Mouse (Mus musculus) forebrain, embryonic 11.5 days (tissue): ENCODE data around the gene Capn15. TPM values are rescaled to one million over a fixed set of nuclear protein-coding genes. Genes with fewer than 3 reads are reported as not detected.

ENCODE experiments used
- ATAC-seq: fragments of 200-750 bp; cut with Nextera tagmentation; replicated peaks from 2 replicates; pipeline ENCODE4 v1.8.0; 2017; ENCODE audit warnings: moderate TSS enrichment; ENCODE audit not compliant: low FRiP score
- DNase-seq: peaks from one replicate; pipeline ENCODE4 v3.0.0-alpha.2; 2017; ENCODE audit warnings: low spot score
- H3K27ac ChIP-seq: fragments of 300-500 bp; sonication (generic); 2 replicates; pipeline ENCODE4 v1.5.1; 2014; ENCODE audit warnings: low read depth, low read length
- H3K27me3 ChIP-seq: fragments of 300-500 bp; sonication (generic); 2 replicates; pipeline ENCODE4 v1.6.1; 2014; ENCODE audit warnings: mild to moderate bottlenecking, low read length, mixed read lengths; ENCODE audit not compliant: control insufficient read depth, insufficient read depth
- H3K36me3 ChIP-seq: fragments of 300-500 bp; sonication (generic); 2 replicates; pipeline ENCODE4 v1.6.1; 2014; ENCODE audit warnings: mild to moderate bottlenecking, low read length, moderate library complexity, mixed read lengths; ENCODE audit not compliant: control insufficient read depth, insufficient read depth
- H3K4me1 ChIP-seq: fragments of 300-500 bp; sonication (generic); replicated peaks from 2 replicates; pipeline ENCODE4 v1.6.1; 2014; ENCODE audit warnings: low read length, mixed read lengths; ENCODE audit not compliant: control insufficient read depth, insufficient read depth
- H3K4me2 ChIP-seq: fragments of 300-500 bp; sonication (generic); 2 replicates; pipeline ENCODE4 v1.6.1; 2014; ENCODE audit warnings: low read depth, mild to moderate bottlenecking, low read length, moderate library complexity, mixed read lengths; ENCODE audit not compliant: severe bottlenecking
- H3K4me3 ChIP-seq: fragments of 300-500 bp; sonication (generic); 2 replicates; pipeline ENCODE4 v1.5.1; 2014; ENCODE audit warnings: low read depth, low read length
- H3K9ac ChIP-seq: fragments of 300-500 bp; sonication (generic); 2 replicates; pipeline ENCODE4 v1.6.1; 2014; ENCODE audit warnings: low read length
- H3K9me3 ChIP-seq: fragments of 300-500 bp; sonication (generic); 2 replicates; pipeline ENCODE4 v1.6.1; 2016; ENCODE audit warnings: low read length, mixed read lengths; ENCODE audit not compliant: control insufficient read depth
- WGBS: fragments of 180-500 bp; shearing (Covaris S2); extraction: QIAGEN DNeasy Blood & Tissue Kit; methylation state at CpG from one replicate; pipeline ENCODE4 v1.1.7; 2014; 5-methylcytosine and 5-hydroxymethylcytosine counted together
- polyA plus RNA-seq: library from polyadenylated mRNA; unstranded; fragments of >200 nt; fragmentation: Nextera tagmentation; extraction: Ambion mirVana; gene quantifications from 2 replicates; pipeline ENCODE4 v1.2.1, GENCODE M21; 2014

Gene Capn15
- polyA plus RNA-seq, 1 experiment from 2014 or later = 33.1 TPM

DNA sequence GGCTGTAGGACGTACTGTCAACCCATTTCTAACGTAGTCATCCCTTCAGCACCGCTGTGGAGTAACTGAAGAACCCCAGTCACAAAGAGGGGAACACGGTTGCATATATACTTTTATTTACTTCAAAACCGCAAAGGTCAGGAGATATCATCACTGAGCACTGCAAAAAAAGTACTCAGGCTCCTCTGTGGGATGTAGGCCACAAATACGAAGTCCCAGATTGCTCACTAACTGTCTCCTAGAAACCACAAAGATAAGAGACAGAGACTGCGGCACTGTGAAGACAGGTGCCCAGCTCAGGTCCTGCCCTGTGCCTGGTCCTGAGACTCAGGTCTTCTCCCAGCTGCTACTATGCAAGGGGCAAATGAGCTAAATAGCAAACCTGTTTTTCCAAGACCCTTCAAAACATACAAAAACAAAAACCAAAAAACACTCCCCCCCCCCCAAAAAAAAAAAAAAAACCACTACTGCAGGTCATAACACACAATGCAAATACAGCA is 35.3 kb upstream of the Capn15 start:
- no peak overlapping the region for H3K4me3 ChIP-seq
- 0 out of 2 replicates have a peak, but pooled peaks cover 2% of the 10 kb centered on the region for H3K36me3 ChIP-seq
- DNase-seq (no peak), ATAC-seq (no peak)
- H3K9me3 ChIP-seq = no peaks in the 10 kb centered on the region
- 91% methylated on average over 7 of the region's 7 CpGs for WGBS
- H3K27ac ChIP-seq = no peak overlapping the region
- no peak overlapping the region for H3K9ac ChIP-seq
- no peaks in the 10 kb centered on the region for H3K4me1 ChIP-seq
- H3K27me3 ChIP-seq = no peaks in the 10 kb centered on the region
- no peak overlapping the region for H3K4me2 ChIP-seq

DNA sequence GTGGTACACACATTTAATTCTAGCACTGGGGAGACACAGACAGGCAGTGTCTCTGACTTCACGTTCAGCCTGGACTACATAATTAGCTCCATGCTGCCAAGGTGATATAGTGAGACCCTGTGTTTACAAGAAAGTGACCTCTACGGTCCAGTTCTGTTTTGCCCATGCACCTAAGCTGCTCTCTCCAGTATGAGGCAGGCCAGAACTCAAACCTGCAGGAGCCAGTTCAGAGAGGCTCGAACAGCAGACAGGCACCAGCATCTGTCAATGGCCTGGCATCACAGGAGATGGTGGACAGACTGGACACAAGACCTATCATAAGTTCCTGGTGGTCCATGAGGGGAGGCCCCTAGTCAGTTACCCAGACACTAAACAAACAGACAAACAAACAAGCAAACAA is 32.8 kb upstream of the Capn15 start:
- Histone ChIP-seq H3K27me3 (no peaks in the 10 kb centered on the region), H3K4me2 (no peak overlapping the region), H3K4me3 (no peak overlapping the region), H3K36me3 (no peaks in the 10 kb centered on the region), H3K4me1 (no peaks in the 10 kb centered on the region), H3K9ac (no peak overlapping the region), H3K9me3 (no peaks in the 10 kb centered on the region), H3K27ac (no peak overlapping the region)
- ATAC-seq (no peak), DNase-seq (no peak)
- WGBS = 83% methylated on average over 3 of the region's 3 CpGs

DNA sequence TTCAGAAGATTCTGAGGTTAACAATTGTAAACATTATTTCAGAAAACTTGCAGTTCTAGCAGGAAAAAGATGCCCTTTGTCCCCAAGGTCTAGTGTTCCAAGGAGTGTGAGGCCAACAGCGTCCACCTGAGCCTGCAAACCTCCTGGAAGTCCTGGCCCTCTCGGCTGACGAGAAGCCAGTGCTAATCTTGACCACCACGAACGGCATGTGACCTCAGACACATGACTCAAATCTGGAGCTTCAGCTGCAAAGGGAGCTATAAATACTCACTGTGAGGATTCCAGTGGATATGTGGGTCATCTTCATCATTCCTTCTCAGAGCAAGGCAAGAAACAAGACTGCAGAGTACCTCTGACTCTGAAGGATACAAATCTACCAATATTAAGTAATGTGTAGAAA is 32.4 kb upstream of the Capn15 start:
- no peak overlapping the region for H3K9ac ChIP-seq
- H3K36me3 ChIP-seq = peaks cover under 1% of the 10 kb centered on the region; the same call in 1 of the 2 replicates
- DNase-seq = no peak
- no peaks in the 10 kb centered on the region for H3K4me1 ChIP-seq
- no peak overlapping the region for H3K4me3 ChIP-seq
- no peak overlapping the region for H3K4me2 ChIP-seq
- no peaks in the 10 kb centered on the region for H3K9me3 ChIP-seq
- no peak for ATAC-seq
- no peaks in the 10 kb centered on the region for H3K27me3 ChIP-seq
- 85% methylated on average over 5 of the region's 5 CpGs for WGBS
- H3K27ac ChIP-seq = no peak overlapping the region

DNA sequence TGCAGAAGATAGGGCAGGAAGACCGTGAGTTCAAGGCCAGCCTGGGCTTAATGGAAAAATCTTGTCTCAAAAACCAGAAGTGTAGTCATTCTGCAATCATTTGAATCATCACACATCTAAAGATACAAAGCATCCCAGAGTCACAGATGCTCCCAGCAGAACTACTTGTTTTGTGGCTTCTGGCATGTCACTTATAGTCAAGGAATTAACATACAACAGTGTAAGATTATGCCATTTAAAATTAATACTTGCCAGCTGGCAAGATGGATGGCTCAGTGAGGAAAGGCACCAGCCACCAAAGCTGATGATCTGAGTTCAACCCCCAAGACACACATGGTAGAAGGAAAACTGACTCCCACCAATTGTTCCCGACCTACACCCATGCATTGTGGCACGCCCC is 31.4 kb upstream of the Capn15 start:
- no peak for DNase-seq
- Histone ChIP-seq H3K27me3 (no peaks in the 10 kb centered on the region), H3K4me2 (no peak overlapping the region), H3K27ac (no peak overlapping the region), H3K9me3 (no peaks in the 10 kb centered on the region), H3K9ac (no peak overlapping the region), H3K36me3 (peaks cover 4% of the 10 kb centered on the region; the same call in 1 of the 2 replicates), H3K4me3 (no peak overlapping the region), H3K4me1 (no peaks in the 10 kb centered on the region)
- ATAC-seq = no peak
- 87% methylated on average over 3 of the region's 3 CpGs for WGBS

DNA sequence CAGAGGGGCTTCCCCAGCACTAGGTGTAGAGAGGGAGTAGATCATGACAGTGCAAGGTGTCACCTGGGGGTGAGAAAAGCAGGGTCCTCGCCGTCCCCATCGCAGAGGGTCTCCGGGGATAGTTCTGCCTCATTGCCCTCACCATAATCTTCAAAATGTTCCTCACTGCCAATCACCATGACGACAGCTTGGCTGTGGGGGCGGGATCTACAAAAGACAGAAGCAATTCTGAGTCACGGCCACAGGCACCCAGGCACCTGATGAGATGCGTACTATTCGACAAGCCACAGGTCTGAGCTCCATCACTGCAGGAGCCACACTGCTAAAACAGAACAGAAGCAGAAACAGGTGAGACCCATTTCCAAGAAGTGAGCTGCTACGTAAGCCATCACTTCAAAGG is 28.1 kb upstream of the Capn15 start:
- Histone ChIP-seq H3K9ac (no peak overlapping the region), H3K4me1 (no peaks in the 10 kb centered on the region), H3K27me3 (no peaks in the 10 kb centered on the region), H3K4me3 (no peak overlapping the region), H3K4me2 (no peak overlapping the region), H3K36me3 (peaks cover 4% of the 10 kb centered on the region; the same call in 1 of the 2 replicates), H3K27ac (no peak overlapping the region), H3K9me3 (no peaks in the 10 kb centered on the region)
- 87% methylated on average over 10 of the region's 10 CpGs for WGBS
- no peak for ATAC-seq
- DNase-seq = no peak

DNA sequence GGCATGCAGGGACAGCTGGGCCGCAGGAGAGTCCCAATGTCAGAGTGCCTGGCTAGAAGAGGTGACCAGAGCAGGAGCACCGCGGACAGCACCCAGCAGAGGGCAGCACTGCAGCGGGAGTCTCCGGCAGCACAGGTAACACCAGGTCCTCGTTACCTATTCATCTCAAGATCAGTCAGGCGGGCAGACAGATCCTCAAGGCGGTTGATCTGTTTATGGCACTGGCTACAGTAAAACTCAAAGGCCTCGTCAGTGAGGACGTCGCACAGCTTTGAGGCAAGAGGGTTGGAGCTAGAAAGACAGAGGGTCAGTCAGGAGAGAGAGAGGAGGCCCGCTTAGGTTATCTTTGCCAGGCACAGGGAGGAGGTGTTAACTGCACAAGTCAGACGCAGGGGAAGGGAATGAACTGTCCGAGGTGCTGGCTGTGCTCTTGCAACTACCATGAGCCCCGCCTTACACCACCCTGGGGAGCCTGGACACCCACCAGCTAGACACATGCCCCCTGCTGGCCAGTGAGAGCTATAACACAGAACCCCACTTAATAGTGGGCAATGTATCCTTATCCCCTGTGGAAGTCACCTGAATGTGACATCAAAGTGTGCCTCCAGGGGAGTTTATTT is 26.4 kb upstream of the Capn15 start:
- no peaks in the 10 kb centered on the region for H3K4me1 ChIP-seq
- no peak overlapping the region for H3K27ac ChIP-seq
- 12% methylated on average over 15 of the region's 15 CpGs for WGBS
- H3K4me2 ChIP-seq = no peak overlapping the region
- H3K9me3 ChIP-seq = no peaks in the 10 kb centered on the region
- H3K4me3 ChIP-seq = no peak overlapping the region
- ATAC-seq = peak; percentile 60; the same call in 1 of the 2 replicates
- H3K9ac ChIP-seq = no peak overlapping the region
- H3K36me3 ChIP-seq = peaks cover 4% of the 10 kb centered on the region; the same call in 1 of the 2 replicates
- H3K27me3 ChIP-seq = no peaks in the 10 kb centered on the region
- DNase-seq = peak; percentile 84

DNA sequence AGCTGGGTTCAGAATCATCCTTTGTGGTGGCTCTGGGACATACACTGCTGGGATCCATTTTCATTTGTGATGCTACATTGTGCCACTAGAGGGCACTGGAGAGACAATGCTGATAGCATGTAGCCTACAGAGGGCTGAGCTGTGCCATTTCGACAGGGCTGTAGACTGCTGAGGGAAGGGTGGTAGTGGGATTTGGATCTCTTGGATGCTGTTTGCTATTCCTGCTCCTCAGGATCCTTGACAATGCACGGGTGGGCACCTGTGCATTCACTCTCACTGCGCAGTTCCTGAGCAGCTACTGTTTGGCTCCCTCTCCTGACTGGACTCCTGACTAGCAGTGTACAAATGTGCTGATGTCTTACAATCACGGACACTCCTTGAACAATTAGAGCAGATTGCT is 23.9 kb upstream of the Capn15 start:
- no peak overlapping the region for H3K9ac ChIP-seq
- ATAC-seq (peak; percentile 69; the same call in 1 of the 2 replicates), DNase-seq (peak; percentile 83)
- H3K27me3 ChIP-seq = no peaks in the 10 kb centered on the region
- 44% methylated on average over 4 of the region's 4 CpGs for WGBS
- no peaks in the 10 kb centered on the region for H3K4me1 ChIP-seq
- H3K4me2 ChIP-seq = no peak overlapping the region
- no peak overlapping the region for H3K27ac ChIP-seq
- H3K4me3 ChIP-seq = no peak overlapping the region
- H3K9me3 ChIP-seq = no peaks in the 10 kb centered on the region
- H3K36me3 ChIP-seq = peaks cover 6% of the 10 kb centered on the region; the same call in 1 of the 2 replicates

DNA sequence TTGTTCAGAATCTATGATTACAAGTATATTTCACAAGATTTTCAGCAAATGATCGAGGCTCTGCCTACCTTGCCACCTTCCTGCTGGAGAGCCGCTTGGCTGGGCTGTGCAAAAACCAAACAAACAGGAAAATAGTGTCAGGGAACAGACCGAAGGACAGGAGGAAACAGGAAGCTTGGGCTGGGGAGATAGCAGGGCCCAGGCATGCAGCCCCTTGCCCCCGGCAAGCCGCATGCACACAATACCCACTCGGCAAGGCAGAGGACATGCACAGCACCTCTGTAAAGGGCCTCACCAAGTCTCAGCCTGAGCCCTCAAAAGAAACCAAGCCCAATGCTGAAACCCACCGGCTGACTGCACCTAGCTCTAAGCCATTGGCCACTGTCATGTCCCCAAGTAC is 23.2 kb upstream of the Capn15 start:
- Histone ChIP-seq H3K4me1 (no peaks in the 10 kb centered on the region), H3K36me3 (peaks cover 11% of the 10 kb centered on the region; the same call in 1 of the 2 replicates), H3K4me2 (no peak overlapping the region), H3K9ac (no peak overlapping the region), H3K9me3 (no peaks in the 10 kb centered on the region), H3K27me3 (no peaks in the 10 kb centered on the region), H3K4me3 (no peak overlapping the region), H3K27ac (no peak overlapping the region)
- no peak for ATAC-seq
- DNase-seq = no peak
- WGBS = 91% methylated on average over 7 of the region's 7 CpGs

DNA sequence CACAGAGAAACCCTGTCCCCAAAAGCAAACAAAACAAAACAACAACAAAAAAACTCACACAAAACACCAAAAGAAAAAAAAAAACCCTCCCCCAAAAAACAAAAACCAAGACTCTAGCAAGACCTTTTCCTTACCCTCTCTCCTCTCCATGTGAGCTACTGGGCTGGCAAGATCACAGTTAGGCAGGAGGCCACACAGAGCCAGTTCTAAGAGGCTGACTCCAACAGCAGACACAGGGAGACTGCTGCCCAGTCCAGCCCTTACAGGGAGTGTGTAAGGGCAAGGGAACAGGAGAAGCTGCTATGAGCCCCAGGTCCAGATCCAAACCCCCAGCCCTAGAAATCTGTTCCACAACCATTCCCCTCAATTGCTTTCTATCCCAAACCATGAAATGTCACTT is 22.7 kb upstream of the Capn15 start:
- no peaks in the 10 kb centered on the region for H3K4me1 ChIP-seq
- H3K36me3 ChIP-seq = peaks cover 11% of the 10 kb centered on the region; the same call in 1 of the 2 replicates
- H3K4me2 ChIP-seq = no peak overlapping the region
- ATAC-seq (no peak), DNase-seq (no peak)
- H3K27me3 ChIP-seq = no peaks in the 10 kb centered on the region
- H3K9me3 ChIP-seq = no peaks in the 10 kb centered on the region
- H3K27ac ChIP-seq = no peak overlapping the region
- no peak overlapping the region for H3K9ac ChIP-seq
- H3K4me3 ChIP-seq = no peak overlapping the region
